Mouse (Mus musculus) cerebellum, adult 18-20 months (tissue): ENCODE results near the gene Otc.
A peak's percentile ranks its signal among the peaks of the same experiment; 100 is the strongest.

ENCODE experiments used
- DNase-seq, 2 experiments: peaks; one replicate each; pipeline ENCODE4 v3.0.0; 2021

The Otc gene

DNA sequence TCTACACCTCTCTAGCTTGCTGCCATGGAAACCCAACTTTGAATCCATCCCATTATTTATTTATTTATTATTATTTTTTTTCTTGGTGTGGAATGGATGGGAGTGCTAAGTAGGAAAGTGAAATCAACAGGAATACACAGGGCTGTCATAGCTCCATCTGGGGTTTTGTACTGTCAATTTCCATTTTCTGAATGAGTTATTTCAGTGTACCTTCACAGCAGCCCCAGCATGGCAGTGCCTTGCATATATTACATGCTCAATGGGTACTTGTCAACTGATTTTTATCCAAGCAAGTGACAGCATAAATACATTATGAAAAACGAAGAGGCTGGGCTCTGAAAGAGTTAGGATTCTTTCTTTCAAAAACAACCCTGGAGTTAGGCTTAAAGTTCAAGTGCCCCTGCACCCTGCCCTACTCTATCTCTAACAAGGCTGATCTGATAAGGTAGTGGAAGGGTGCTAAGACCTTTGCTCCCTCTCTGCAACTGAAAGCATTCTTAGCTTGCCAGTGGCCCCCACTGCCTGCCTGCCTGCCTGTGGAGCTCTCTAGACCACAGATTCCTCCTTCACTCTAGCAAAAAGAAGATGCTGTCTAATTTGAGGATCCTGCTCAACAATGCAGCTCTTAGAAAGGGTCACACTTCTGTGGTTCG, at the start of gene Otc:
TSS of gene Otc (plus strand) at position 454 of the 653 bp plus-strand sequence.
- no peak for DNase-seq

DNA sequence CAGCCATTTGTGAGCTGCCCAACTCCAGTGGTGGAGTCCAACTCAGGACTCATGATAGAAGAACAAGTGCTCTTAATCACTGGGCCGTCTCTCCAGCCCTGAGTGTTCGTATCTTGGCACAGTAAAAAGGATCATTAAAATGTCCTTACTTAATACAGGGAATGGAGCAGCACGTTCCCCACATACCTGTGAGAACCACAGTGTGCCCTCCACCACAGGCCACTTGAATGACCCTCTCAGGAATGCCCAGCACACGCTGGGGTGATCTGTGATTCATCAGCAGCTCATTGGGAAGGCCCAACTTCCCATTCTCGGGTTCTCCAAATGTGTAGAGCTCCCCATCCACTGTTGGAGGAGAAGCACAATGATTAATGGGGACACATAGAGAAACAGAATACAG, 46.2 kb upstream of the Otc start:
- DNase-seq = no peak

DNA sequence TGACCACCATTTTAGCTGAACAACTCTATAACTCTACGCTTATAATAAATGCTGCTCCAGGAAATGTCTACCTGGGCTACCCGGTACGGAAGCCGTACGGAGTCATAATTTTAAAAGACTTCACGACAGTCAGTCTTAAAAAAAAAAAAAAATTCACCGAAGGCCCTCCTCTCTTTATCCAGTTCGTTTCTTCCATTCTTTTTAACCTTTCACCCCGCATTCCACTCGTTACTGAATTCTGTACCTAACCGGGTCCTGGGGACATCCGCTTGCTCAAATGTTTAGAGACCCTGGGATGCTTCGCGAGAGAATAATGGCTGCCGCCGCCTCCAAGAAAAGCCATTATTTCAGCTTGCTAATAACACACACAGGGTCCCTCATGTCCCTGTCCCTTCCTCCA, 36.1 kb upstream of the Otc start:
- DNase-seq = peak; percentile 33 to 50

DNA sequence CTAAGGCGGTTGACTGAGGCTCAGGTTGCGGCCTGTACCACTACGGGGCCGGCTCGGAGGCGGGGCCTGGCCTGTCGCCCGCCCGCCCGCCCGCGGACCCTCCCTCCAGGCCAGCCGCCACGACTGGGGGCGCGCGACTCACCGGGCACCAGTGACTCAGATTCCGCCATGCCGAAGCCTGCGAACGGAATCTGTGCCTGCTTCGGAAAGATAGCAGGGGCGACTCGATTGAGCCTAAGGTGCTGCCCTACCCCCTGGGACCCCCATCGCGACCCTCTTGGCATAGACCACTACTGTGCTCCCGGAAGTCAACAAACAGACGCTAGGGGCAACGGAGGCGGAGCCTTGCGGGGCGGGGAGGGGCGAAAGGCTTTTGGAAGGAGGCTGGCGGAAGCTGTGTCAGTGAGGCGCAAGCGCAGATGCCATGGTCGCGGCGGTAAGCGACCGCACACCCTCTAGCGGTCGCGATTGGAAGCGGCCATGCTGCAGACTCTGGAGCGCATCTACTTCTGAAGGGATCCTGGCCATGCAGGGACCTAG, 35.6 kb upstream of the Otc start, which contains the start of gene Rpgr:
TSS of gene Rpgr (minus strand) at position 511 of the 540 bp plus-strand sequence.
- peak; percentile 86 to 88 for DNase-seq

DNA sequence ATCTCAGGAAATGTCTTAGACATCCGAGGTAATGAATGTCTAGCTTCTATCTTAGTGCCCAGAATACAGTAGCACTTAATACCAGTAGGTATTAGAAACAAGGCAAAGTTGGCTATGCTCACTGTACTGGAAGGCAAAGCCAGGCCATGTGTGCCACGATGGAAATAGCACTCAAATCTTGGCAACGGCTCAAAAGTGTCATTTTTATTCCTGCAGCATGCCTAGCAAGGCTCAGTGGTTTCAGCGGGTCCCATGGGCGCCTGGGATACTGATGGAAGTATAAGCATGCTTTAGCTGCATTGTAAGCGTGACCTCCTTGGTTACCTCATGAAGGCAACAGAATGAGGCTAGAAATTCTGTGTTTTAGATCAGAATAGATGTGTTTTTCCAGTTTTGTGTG, 32.8 kb upstream of the Otc start:
- DNase-seq = peak; percentile 24 to 36

DNA sequence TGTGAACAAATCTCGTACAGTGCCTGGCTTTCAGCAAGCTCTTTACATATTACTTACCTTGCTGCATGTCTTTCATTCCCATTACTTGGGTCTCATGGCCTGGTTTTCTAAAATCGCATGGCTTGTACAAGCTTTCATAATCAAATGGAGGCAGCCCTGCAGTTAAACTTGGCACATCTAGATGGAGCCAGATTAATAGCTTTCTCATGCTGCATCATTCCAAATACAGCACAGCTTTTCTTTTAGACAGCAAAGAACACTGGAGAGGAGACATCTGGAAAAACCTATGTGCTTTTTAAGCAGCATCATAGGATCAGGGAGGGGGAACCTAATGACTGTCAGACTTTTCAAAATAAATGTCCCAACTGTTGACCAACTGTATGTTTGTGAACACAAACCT, 19.1 kb upstream of the Otc start:
- DNase-seq = peak; percentile 11 to 12

DNA sequence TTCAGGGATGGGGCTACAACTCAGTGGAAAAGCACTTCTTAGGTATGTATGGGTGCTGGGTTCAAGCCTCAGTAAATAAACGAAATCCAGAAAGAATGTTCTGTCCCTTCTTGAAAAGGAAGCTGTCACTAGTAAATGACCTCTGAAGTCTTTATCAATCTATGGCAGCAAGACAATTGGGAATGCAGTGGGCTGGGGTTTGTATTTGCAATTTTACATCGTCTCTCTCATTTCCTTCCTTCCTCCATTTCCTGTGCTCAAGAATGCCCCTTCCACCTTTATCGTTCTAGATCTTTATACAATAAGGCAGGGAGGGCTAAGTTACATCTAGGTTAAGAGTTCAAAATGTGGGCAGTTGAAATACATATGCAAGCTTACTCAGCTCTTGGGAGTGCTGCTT, 17.5 kb upstream of the Otc start:
- no peak for DNase-seq

DNA sequence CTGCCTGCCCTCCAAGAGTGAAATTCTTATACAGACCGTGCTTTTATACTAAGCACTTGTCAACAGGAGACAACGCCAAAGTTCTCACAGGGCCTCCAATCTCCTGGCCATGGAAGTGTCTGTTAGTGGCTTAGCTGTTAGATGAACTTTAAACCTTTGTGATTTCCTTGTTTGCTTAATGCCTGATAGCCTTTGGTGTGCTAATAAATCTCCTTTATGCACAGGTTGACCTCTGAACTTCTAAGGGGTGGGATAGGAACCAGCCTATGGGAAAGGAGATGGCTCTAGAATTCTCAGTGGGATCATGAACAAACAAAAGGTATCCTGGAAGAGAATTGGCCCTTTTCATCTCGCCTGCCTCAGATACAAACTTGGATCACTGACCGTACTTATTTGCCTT, 12.6 kb upstream of the Otc start:
- no peak for DNase-seq

DNA sequence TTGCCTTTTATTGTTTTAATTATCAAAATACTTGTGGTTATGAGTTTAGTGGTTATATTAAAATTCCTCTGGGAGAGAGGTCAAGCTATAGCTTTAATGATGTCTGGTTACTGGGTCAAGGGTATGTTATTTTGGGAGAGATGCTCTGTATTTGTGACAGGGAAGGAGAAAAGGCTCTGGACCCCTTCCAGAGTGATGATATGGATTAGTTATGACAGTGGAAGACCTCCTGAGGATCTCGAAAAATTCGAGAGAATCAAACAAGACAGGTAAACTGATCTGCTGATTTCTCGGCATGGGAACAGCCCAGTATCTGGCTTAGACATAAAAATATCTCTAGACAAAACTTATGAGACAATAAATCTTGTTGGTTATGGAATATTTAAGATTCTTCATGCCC, 8.2 kb upstream of the Otc start:
- DNase-seq = no peak

DNA sequence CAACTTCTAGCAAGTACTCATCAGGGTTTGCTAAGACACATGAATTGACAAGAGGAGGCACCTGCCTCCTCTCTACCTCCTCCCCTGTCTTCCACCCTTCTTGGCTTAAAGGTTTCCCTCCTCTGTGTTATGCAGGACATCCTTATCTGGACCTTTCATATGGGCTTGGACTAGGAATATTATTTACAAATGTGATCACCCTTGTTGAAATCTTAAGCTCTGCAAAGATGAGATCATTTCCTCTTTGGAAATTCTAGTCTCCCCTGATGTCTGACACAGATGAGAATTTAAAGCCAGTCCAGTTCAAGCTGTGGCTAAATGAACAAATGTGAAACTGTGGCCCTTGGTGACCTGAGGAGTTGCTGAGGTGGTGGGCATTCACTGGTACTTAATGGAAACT, 748 bp upstream of the Otc start:
- no peak for DNase-seq

DNA sequence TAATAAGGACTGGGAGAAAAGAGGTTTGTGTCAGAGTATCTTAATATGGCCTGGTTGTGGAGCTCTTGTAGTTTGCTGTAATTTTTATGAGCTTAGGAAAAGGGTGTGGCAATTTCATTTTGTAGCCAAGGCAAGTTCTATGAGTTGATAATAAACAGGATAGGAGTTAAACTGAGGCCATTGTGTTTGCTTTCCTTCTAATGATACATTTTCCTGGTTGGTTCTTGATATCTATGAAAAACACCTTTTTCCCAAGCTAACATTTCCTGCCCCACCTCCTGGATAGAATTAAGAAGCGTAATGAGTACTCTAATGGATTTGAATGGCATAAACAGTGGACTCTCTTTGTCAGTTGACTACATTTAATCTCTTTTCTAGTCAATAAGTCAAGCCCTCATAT, 5.7 kb downstream of the Otc start:
- no peak for DNase-seq

DNA sequence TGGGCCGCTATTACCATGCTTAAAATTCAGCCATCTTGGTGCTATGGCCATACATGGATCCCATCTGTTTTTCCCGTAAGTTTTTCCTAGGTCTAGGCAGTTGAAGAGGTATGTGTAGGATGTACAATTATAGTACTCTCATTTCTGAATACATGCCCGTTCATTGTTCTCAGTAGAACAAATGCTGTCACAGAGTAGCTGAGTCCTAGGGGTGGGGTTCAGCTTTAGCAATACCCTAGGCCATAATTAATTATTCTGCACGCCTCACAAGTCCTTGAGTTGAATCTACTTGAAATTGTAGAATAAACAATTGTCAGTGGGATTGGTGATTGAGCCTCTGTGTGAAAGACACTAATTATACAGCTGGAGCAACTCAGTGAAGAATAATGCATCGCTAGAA, 6.2 kb downstream of the Otc start:
- DNase-seq = no peak

DNA sequence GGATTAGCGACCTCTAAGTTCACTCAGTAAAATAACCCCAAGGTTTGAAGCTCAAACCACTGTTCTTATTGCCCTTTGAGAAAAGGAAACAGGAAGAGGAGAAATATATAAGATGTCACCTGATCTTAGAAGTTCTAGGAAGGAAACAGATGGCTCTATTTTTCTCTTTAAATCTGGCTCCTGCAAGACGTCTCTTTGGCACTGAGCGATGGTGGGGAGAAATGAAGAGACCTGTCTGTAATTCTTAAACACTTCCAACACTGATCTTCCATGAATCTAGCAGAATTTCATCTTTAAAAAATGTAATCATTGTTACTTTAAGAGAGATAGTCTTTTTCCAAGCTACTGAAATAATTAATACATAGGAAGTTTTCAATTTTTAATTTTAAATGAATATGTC, 16.2 kb downstream of the Otc start:
- no peak for DNase-seq

DNA sequence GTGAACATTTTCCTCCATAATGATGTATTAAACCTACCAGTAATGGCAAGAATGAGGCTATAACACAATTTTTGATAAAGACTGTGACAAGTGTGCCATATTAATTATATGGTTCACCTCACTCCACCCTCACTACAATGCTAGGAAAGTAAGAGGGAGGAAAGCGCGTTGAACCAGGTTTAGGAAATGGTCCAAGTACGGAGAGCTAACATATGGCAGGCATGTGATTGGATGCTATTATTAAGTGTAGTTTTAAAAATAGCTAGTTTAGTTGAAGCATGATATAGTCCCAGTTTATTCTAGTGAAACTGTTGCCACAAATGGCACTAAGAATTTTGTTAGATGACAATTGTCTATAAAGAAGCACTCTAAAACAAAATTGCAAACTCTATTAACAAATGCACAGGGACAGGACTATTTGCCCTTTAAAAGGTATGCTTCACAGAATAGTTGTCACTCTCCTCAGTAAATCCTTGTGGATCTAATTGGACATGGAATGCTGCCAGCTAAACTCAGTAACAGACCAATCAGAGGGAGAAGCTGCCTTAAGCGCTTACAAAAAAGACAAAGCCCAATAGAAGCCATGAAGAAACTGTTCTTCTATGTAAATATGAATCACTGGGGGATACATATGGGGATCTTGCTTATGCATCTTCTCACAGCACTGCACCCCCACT, 16.8 kb downstream of the Otc start:
- DNase-seq = peak; percentile 36 to 50

DNA sequence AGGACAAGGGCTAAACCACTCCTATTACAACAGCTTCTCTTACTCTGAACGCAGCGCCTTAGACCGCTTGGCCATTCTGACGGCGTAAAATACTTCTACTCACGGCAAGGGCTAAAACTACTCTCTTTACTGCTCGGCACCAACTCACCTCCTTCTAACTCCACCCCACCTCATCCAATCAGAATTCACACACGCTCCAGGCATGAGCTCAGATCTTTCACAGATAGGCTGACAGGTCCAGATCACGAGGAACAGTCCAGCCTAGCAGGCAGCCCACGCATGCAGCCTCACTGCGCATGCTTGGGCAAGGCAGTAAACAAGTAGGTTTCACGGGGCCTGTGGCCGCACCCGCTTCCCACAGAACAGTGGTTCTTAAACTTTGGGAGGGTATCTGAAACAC, 45.2 kb downstream of the Otc start:
- no peak for DNase-seq

DNA sequence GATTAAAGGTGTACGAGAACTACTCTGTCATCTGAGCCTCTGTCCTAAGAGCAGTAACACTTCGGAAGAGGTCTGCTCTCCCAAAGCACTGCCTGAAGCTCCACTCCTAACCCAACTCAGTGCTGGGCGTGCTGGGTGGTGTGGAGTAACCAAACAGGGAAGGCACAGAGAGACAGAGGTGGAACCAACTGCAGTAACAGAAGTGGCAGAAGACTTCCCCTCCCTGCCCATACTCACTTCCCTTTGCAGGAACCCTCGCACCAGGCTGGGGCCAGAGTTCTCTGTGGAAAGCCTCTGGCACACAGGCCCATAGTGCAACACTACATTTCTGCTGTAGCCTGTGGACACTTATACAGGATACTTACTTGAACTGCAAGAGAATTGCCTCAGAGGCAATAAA, 66.1 kb downstream of the Otc start:
- DNase-seq = no peak

DNA sequence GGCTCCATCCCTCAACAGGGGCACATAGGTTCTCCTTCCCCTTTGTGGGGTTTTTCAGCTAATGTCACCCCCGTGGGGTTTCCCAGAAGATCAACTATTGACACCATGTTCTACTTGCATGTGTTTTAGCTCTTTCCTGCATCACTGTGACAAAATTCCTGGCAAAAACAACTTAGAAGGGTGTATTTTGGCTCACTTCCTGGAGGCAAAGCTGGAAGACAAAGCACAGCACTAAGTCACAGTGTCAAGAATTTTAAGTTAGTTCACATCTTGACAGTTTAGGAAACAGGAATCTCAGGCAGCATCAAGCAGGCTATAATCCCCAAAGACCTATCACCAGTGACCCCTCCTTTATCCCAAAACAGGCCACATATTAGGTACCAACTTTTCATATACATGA, 78.1 kb downstream of the Otc start:
- DNase-seq = no peak

DNA sequence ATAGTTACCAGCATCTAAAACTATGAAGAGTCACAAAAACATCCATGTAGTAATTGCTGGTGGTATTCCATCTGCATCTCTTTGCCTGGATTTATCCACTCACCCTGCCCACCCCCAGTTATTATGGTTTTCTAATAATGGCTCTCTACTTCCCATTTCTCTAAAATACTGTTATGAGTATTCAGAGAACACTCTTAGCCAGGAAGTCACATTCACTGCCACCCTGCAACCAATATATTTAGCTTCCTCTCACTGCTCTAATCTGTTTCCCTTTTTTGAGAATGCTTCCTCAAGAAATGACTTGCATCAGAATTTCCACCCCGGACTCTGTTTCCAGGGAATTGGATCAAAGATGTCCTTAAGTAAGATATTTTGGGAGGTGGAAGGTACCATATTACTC, 79.6 kb downstream of the Otc start:
- DNase-seq = no peak

DNA sequence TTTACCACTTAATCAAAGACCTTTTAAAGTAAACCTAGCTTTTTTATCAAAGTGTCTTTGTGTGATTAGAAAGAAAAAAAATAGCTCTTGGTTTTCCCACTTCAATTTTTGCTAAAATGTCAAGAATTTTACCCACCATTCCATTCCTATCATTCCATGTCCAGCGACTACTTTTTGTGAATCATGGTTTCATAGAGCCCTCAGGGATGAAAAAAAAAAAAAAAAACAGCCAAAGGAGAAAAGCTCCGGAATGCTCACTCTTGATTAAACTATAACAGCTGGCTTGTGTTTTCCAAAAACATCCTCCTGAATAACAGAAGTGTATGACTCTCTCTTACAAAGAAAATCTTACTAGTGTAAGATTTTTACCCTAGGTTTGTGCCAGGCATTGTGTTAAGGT, 84.7 kb downstream of the Otc start:
- DNase-seq = no peak

DNA sequence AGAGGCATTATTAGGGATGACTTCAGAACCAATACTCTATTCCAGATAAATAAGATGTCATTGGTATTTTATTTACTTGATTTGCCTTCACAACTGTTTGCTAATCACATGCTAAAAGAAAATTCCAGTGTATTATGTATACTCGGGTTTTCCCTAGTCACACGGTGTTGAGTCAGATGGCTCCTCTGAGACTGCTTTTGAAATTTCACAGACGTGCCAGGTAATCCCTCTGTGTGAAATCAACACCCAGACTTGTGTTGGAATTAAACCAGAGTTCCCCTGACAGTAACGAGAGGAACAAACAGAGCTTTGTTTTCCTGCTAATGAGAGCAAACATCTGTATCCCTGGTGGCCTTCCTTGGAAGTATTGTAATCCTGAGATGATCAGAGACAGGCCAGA, 103.8 kb downstream of the Otc start:
- no peak for DNase-seq
